Mouse (Mus musculus): ENCODE results near the gene Olfr906. TPM values are rescaled to one million over a fixed set of nuclear protein-coding genes. Genes with fewer than 3 reads are reported as not detected.

The Olfr906 gene
- polyA plus RNA-seq (2015; fragmentation: Nextera tagmentation; extraction: Ambion mirVana): not detected in 2 replicates

DNA sequence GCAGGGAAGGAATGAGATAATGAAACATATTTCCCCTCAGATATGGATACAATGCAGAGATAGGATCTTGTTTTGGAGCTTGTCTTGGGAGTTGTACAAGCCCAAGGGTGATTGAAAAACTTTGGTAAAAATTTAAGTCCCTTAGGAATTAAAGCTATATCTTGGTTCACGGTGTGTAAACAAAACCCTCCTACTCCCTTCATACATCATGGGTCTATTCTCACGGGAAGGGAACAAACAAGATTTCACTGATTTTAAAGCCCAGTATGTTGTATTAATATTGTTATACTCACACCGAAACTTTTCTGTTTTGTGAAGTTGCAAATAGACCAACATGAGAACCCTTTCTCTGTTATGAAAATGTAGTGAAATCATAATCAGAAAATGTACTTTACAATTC is at the start of gene Olfr906:
Olfr906 (plus strand) TSS at position 301 of the 400 bp plus-strand sequence.
- Histone ChIP-seq H3K27me3 (no peaks in the 10 kb centered on the region), H3K9ac (no peak within 1 kb of the TSS)
- 81% methylated on average over 3 of the region's 3 CpGs for WGBS

DNA sequence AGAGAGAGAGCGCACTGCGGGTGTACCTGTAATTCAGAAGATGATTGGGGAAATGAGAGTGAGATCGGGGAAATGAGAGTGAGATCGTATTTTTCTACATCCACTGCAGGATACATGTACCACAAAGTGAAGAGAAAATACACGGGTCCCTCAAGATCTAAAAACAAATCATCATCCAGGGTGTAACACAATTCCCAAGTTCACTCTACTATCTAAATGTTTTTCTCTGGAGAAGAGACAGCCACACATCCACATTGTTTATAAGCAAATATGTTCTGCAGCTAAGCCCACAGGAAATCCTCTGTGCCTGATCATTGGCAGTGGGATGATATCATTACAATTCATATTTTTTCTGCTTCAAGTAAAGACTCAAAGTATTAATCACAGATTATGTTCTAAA is 39.5 kb upstream of the Olfr906 start, which contains the start of gene Olfr902:
Olfr902 (plus strand) TSS at position 301 of the 400 bp plus-strand sequence.
- Histone ChIP-seq H3K27ac (no peak within 1 kb of the TSS), H3K4me2 (no peak within 1 kb of the TSS), H3K36me3 (no peaks in the 10 kb centered on the region), H3K9me3 (no peaks in the 10 kb centered on the region), H3K4me1 (no peaks in the 10 kb centered on the region), H3K9ac (no peak within 1 kb of the TSS), H3K4me3 (no peak within 1 kb of the TSS), H3K27me3 (no peaks in the 10 kb centered on the region)
- 82% methylated on average over 5 of the region's 5 CpGs for WGBS
- no peak for ATAC-seq (ENCODE audit: insufficient number of reproducible peaks, insufficient read depth, low FRiP score, low TSS enrichment, low read depth)

More for the DNA sequence above, at the start of gene Olfr906:
- no peak for ATAC-seq (ENCODE audit: insufficient number of reproducible peaks, insufficient read depth, low FRiP score, low TSS enrichment, low read depth)
- Histone ChIP-seq H3K36me3 (no peaks in the 10 kb centered on the region), H3K27ac (no peak within 1 kb of the TSS), H3K4me2 (no peak within 1 kb of the TSS), H3K9me3 (no peaks in the 10 kb centered on the region), H3K4me1 (no peaks in the 10 kb centered on the region), H3K4me3 (no peak within 1 kb of the TSS)

DNA sequence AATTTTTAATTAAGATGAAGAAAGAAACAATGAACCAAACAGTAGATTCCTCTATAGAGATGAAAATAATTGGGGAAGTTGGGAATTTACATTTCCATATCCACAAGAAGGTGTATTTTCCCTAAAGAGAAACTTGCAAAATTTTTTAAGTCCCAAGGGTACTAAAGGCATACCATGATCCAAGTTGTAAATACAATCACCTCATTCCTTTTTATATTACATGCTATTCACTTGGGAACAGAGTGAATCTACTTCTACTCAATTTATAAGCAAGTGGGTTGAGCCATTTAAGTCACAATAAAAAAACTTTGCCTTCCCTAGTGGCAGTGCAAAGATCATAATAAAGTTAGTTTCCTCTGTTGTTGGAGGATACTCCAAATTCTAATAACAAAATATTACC is 24.0 kb upstream of the Olfr906 start, which contains the start of gene Olfr904:
Olfr904 (plus strand) TSS at position 301 of the 400 bp plus-strand sequence.
- Histone ChIP-seq H3K9ac (no peak within 1 kb of the TSS), H3K27ac (no peak within 1 kb of the TSS), H3K4me2 (no peak within 1 kb of the TSS), H3K4me3 (no peak within 1 kb of the TSS), H3K4me1 (no peaks in the 10 kb centered on the region), H3K9me3 (no peaks in the 10 kb centered on the region), H3K36me3 (no peaks in the 10 kb centered on the region), H3K27me3 (no peaks in the 10 kb centered on the region)
- ATAC-seq (ENCODE audit: insufficient number of reproducible peaks, insufficient read depth, low FRiP score, low TSS enrichment, low read depth): no peak

DNA sequence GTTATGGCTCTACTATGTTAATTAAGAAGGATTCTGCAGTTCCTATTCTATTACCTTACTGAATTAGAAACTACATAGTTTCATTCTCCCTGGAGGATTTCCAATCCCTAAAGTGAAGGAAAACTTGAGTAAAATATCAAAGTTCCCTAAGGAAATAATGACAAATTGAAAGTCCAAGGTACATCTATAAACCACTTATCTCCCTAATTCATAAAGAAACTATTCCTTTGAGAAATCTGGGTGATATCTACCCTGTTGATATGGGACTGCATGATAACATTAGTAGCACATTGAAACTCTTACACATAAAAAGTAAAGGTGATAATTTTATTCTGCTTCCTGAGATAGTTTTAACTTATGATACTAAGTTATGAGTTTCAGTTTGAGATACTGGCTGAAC is 16.1 kb upstream of the Olfr906 start, which contains the start of gene Olfr905:
Olfr905 (plus strand) TSS at position 301 of the 400 bp plus-strand sequence.
- H3K9me3 ChIP-seq: no peaks in the 10 kb centered on the region
- H3K4me3 ChIP-seq: no peak within 1 kb of the TSS
- no peak for ATAC-seq (ENCODE audit: insufficient number of reproducible peaks, insufficient read depth, low FRiP score, low TSS enrichment, low read depth)
- no peak within 1 kb of the TSS for H3K9ac ChIP-seq
- no peaks in the 10 kb centered on the region for H3K27me3 ChIP-seq
- H3K36me3 ChIP-seq: no peaks in the 10 kb centered on the region
- H3K27ac ChIP-seq: no peak within 1 kb of the TSS
- H3K4me1 ChIP-seq: no peaks in the 10 kb centered on the region
- H3K4me2 ChIP-seq: no peak within 1 kb of the TSS

DNA sequence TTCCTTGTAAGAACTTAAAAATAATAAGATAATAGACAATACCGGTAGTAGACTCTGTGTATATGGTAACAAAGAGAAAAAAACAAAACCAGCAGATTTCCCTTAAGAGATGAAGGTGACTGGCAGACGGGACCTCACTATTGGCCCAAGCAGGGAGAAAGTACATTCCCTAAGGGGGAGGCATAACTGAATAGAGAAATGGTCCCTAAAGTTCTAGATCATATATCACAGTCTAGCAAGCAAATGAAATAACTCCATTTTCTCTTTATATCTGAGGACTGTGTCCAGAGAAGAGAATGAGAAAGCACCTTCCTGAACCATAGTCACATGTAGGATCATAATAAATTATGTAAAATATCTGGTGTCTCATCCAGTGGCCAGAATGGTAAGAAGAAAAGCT is 8.6 kb downstream of the Olfr906 start, which contains the start of gene Olfr907:
Olfr907 (plus strand) TSS at position 301 of the 400 bp plus-strand sequence.
- no peak for ATAC-seq (ENCODE audit: insufficient number of reproducible peaks, insufficient read depth, low FRiP score, low TSS enrichment, low read depth)
- Histone ChIP-seq H3K27ac (no peak within 1 kb of the TSS), H3K4me3 (no peak within 1 kb of the TSS), H3K4me2 (no peak within 1 kb of the TSS), H3K36me3 (no peaks in the 10 kb centered on the region), H3K27me3 (no peaks in the 10 kb centered on the region), H3K9ac (no peak within 1 kb of the TSS), H3K9me3 (no peaks in the 10 kb centered on the region), H3K4me1 (no peaks in the 10 kb centered on the region)
- WGBS: 78% methylated on average over 2 of the region's 2 CpGs

DNA sequence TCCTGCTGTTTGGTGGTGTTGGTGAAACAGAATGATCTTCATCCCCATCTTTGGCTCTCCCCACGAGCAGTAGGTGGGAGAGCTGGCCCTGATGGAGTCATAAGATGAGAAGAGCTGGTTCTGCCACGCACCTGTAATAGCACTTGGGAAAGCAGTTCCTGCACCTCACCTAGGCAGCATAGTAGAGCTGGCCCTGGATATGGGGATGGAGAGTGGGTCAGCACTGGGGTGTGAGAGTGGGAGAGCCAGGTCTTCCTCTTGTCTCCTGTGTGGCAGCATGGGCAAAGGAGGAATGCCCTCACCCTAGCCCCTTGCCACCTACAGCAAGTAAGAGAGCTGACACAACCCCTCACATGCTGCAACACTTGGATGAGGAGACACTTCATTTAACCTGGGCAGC is 25.5 kb downstream of the Olfr906 start:
- no peak for ATAC-seq (ENCODE audit: insufficient number of reproducible peaks, insufficient read depth, low FRiP score, low TSS enrichment, low read depth)
- Histone ChIP-seq H3K36me3 (no peaks in the 10 kb centered on the region), H3K9ac (no peak overlapping the region), H3K27me3 (no peaks in the 10 kb centered on the region), H3K4me3 (no peak overlapping the region), H3K27ac (no peak overlapping the region), H3K9me3 (no peaks in the 10 kb centered on the region), H3K4me1 (no peaks in the 10 kb centered on the region), H3K4me2 (no peak overlapping the region)
- WGBS: 56% methylated on average over 2 of the region's 2 CpGs

DNA sequence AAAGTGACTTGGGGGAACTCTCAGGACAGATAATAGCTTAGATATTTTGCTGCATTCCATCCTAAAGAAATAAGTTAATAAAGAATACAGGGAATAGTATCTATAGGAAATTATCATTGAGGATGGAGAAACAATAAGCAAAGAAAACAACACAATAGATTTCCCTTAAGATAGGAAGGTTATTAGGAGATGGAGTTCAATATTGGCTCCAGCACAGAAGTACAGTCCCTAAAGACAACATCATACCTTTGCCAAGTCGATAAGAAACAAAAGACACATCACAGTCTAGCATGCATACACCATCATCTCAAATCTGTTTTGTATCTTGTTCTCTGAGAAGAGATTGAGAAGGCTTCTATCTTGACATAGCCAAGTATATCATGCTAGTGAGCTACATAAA is 34.4 kb downstream of the Olfr906 start, which contains the start of gene Olfr911-ps1:
Olfr911-ps1 (plus strand) TSS at position 301 of the 400 bp plus-strand sequence.
- Histone ChIP-seq H3K36me3 (no peaks in the 10 kb centered on the region), H3K4me1 (no peaks in the 10 kb centered on the region), H3K9me3 (no peaks in the 10 kb centered on the region), H3K9ac (no peak within 1 kb of the TSS), H3K27ac (no peak within 1 kb of the TSS), H3K27me3 (no peaks in the 10 kb centered on the region), H3K4me3 (no peak within 1 kb of the TSS), H3K4me2 (no peak within 1 kb of the TSS)
- 67% methylated on average over 1 of the region's 1 CpGs for WGBS
- ATAC-seq (ENCODE audit: insufficient number of reproducible peaks, insufficient read depth, low FRiP score, low TSS enrichment, low read depth): no peak

DNA sequence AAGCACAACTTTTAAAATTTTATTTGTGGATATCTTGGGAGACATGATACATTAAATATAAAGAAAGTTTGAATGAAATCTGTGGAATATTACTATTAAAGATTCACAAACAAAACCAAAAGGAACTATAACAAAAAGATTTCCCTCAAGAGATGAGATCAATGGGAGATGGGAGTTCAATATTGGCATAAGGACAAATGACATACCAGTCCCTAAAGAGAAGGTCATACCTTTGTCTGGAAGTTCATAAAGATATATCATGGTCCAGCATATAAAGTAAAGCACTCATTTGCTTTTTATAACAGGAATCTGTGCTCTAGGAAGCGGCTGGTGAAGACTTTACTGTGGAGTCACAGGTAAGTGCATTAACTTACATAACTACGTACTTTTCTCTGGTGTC is 50.7 kb downstream of the Olfr906 start, which contains the start of gene Olfr910:
Olfr910 (plus strand) TSS at position 301 of the 400 bp plus-strand sequence.
- no peaks in the 10 kb centered on the region for H3K36me3 ChIP-seq
- WGBS: 92% methylated on average over 2 of the region's 2 CpGs
- no peaks in the 10 kb centered on the region for H3K27me3 ChIP-seq
- H3K27ac ChIP-seq: no peak within 1 kb of the TSS
- H3K9ac ChIP-seq: no peak within 1 kb of the TSS
- H3K9me3 ChIP-seq: no peaks in the 10 kb centered on the region
- no peak for ATAC-seq (ENCODE audit: insufficient number of reproducible peaks, insufficient read depth, low FRiP score, low TSS enrichment, low read depth)
- H3K4me2 ChIP-seq: no peak within 1 kb of the TSS
- H3K4me1 ChIP-seq: no peaks in the 10 kb centered on the region
- no peak within 1 kb of the TSS for H3K4me3 ChIP-seq

Other genes starting within 250 kb of the Olfr906 start
- not detected in 2 replicates for gene Olfr143, start 234.3 kb upstream of the Olfr906 start, polyA plus RNA-seq (2015; fragmentation: Nextera tagmentation; extraction: Ambion mirVana)
- not detected in 2 replicates for gene Olfr895, start 219.2 kb upstream of the Olfr906 start, polyA plus RNA-seq (2015; fragmentation: Nextera tagmentation; extraction: Ambion mirVana)
- not detected in 2 replicates for gene Olfr896-ps1, start 196.0 kb upstream of the Olfr906 start, polyA plus RNA-seq (2015; fragmentation: Nextera tagmentation; extraction: Ambion mirVana)
- gene Olfr25, start 158.0 kb upstream of the Olfr906 start, polyA plus RNA-seq (2015; fragmentation: Nextera tagmentation; extraction: Ambion mirVana): not detected in 2 replicates
- not detected in 2 replicates for gene Olfr898, start 138.7 kb upstream of the Olfr906 start, polyA plus RNA-seq (2015; fragmentation: Nextera tagmentation; extraction: Ambion mirVana)
- gene Olfr250, start 120.2 kb upstream of the Olfr906 start, polyA plus RNA-seq (2015; fragmentation: Nextera tagmentation; extraction: Ambion mirVana): not detected in 2 replicates
- not detected in 2 replicates for gene Olfr251, start 110.0 kb upstream of the Olfr906 start, polyA plus RNA-seq (2015; fragmentation: Nextera tagmentation; extraction: Ambion mirVana)
- not detected in 2 replicates for gene Olfr147, start 85.4 kb upstream of the Olfr906 start, polyA plus RNA-seq (2015; fragmentation: Nextera tagmentation; extraction: Ambion mirVana)
- not detected in 2 replicates for gene Olfr901, start 57.6 kb upstream of the Olfr906 start, polyA plus RNA-seq (2015; fragmentation: Nextera tagmentation; extraction: Ambion mirVana)
- not detected in 2 replicates for gene Olfr902, start 39.4 kb upstream of the Olfr906 start, polyA plus RNA-seq (2015; fragmentation: Nextera tagmentation; extraction: Ambion mirVana)
- gene Olfr904, start 23.9 kb upstream of the Olfr906 start, polyA plus RNA-seq (2015; fragmentation: Nextera tagmentation; extraction: Ambion mirVana): not detected in 2 replicates
- not detected in 2 replicates for gene Olfr905, start 16.0 kb upstream of the Olfr906 start, polyA plus RNA-seq (2015; fragmentation: Nextera tagmentation; extraction: Ambion mirVana)
- gene Olfr907, start 8.7 kb downstream of the Olfr906 start, polyA plus RNA-seq (2015; fragmentation: Nextera tagmentation; extraction: Ambion mirVana): not detected in 2 replicates
- gene Olfr911-ps1, start 34.5 kb downstream of the Olfr906 start, polyA plus RNA-seq (2015; fragmentation: Nextera tagmentation; extraction: Ambion mirVana): not detected in 2 replicates
- not detected in 2 replicates for gene Olfr910, start 50.8 kb downstream of the Olfr906 start, polyA plus RNA-seq (2015; fragmentation: Nextera tagmentation; extraction: Ambion mirVana)
- gene Olfr912, start 93.1 kb downstream of the Olfr906 start, polyA plus RNA-seq (2015; fragmentation: Nextera tagmentation; extraction: Ambion mirVana): not detected in 2 replicates
- gene Olfr913, start 105.7 kb downstream of the Olfr906 start, polyA plus RNA-seq (2015; fragmentation: Nextera tagmentation; extraction: Ambion mirVana): not detected in 2 replicates
- not detected in 2 replicates for gene Olfr914, start 118.0 kb downstream of the Olfr906 start, polyA plus RNA-seq (2015; fragmentation: Nextera tagmentation; extraction: Ambion mirVana)
- gene Olfr916, start 172.8 kb downstream of the Olfr906 start, polyA plus RNA-seq (2015; fragmentation: Nextera tagmentation; extraction: Ambion mirVana): not detected in 2 replicates
- not detected in 2 replicates for gene Olfr917, start 178.8 kb downstream of the Olfr906 start, polyA plus RNA-seq (2015; fragmentation: Nextera tagmentation; extraction: Ambion mirVana)
- gene Olfr918, start 187.5 kb downstream of the Olfr906 start, polyA plus RNA-seq (2015; fragmentation: Nextera tagmentation; extraction: Ambion mirVana): not detected in 2 replicates
- not detected in 2 replicates for gene Olfr919, start 216.6 kb downstream of the Olfr906 start, polyA plus RNA-seq (2015; fragmentation: Nextera tagmentation; extraction: Ambion mirVana)
- gene Vwa5a, start 231.2 kb downstream of the Olfr906 start, polyA plus RNA-seq (2015; fragmentation: Nextera tagmentation; extraction: Ambion mirVana): 19.4 and 22.7 TPM in 2 replicates

Data from embryonic facial prominence, embryonic 13.5 days (tissue).